Mouse (Mus musculus) cortical plate, adult 2 months (tissue): ENCODE data around the gene Gmppa.

ENCODE experiments used
- CTCF ChIP-seq: fragments of 200-500 bp; IDR thresholded peaks from 2 replicates; pipeline ENCODE4 v1.5.1; 2011; ENCODE audit warnings: mild to moderate bottlenecking, control low read depth, low read length; ENCODE audit not compliant: insufficient read depth; ENCODE audit errors: extremely low read depth
- POLR2A ChIP-seq: fragments of 200-500 bp; IDR thresholded peaks from 2 replicates; pipeline ENCODE4 v1.6.1; 2011; ENCODE audit warnings: mild to moderate bottlenecking, low read length, control low read depth; ENCODE audit not compliant: insufficient read depth; ENCODE audit errors: extremely low read depth

GRCm38 (mm10) chr1:75423780-75424390 lies 11.8 kb upstream of the Gmppa start:
- TF ChIP-seq CTCF (no peak), POLR2A (no peak)
